Mouse (Mus musculus) liver, embryonic 11.5 days (tissue): Measurements from ENCODE around the gene Zfp553. TPM values are rescaled to one million over a fixed set of nuclear protein-coding genes. Genes with fewer than 3 reads are reported as not detected.

Experiments
- ATAC-seq: fragments of 200-750 bp; cut with Nextera tagmentation; replicated peaks from 2 replicates; pipeline ENCODE4 v1.8.0; 2017; ENCODE audit warnings: moderate number of reproducible peaks, mild to moderate bottlenecking, moderate TSS enrichment, moderate library complexity; ENCODE audit not compliant: low FRiP score
- DNase-seq: peaks from one replicate; pipeline ENCODE4 v3.0.0-alpha.2; 2017; ENCODE audit warnings: low spot score
- H3K27ac ChIP-seq: fragments of 300-500 bp; sonication (generic); 2 replicates; pipeline ENCODE4 v1.5.1; 2014; ENCODE audit warnings: mild to moderate bottlenecking, low read depth, low read length, control low read depth
- H3K27me3 ChIP-seq: fragments of 300-500 bp; sonication (generic); replicated peaks from 2 replicates; pipeline ENCODE4 v1.6.1; 2014; ENCODE audit warnings: low read length, mixed read lengths; ENCODE audit not compliant: control insufficient read depth, insufficient read depth
- H3K36me3 ChIP-seq: fragments of 300-500 bp; sonication (generic); 2 replicates; pipeline ENCODE4 v1.6.1; 2014; ENCODE audit warnings: mild to moderate bottlenecking, low read length, moderate library complexity, mixed read lengths; ENCODE audit not compliant: control insufficient read depth, insufficient read depth
- H3K4me1 ChIP-seq: fragments of 300-500 bp; sonication (generic); replicated peaks from 2 replicates; pipeline ENCODE4 v1.6.1; 2014; ENCODE audit warnings: low read length, mixed read lengths; ENCODE audit not compliant: control insufficient read depth, insufficient read depth
- H3K4me2 ChIP-seq: fragments of 300-500 bp; sonication (generic); 2 replicates; pipeline ENCODE4 v1.6.1; 2014; ENCODE audit warnings: mild to moderate bottlenecking, control low read depth, moderate library complexity
- H3K4me3 ChIP-seq: fragments of 300-500 bp; sonication (generic); 2 replicates; pipeline ENCODE4 v1.5.1; 2014; ENCODE audit warnings: low read depth, low read length, control low read depth
- H3K9ac ChIP-seq: fragments of 300-500 bp; sonication (generic); 2 replicates; pipeline ENCODE4 v1.6.1; 2014; ENCODE audit warnings: low read depth, low read length, control low read depth
- H3K9me3 ChIP-seq: fragments of 300-500 bp; sonication (generic); 2 replicates; pipeline ENCODE4 v1.6.1; 2016; ENCODE audit warnings: low read length, inconsistent platforms, mixed read lengths; ENCODE audit not compliant: control insufficient read depth
- WGBS: fragments of 180-500 bp; shearing (Covaris S2); extraction: QIAGEN DNeasy Blood & Tissue Kit; methylation state at CpG from one replicate; pipeline ENCODE4 v1.1.7; 2014; 5-methylcytosine and 5-hydroxymethylcytosine counted together
- polyA plus RNA-seq: library from polyadenylated mRNA; unstranded; fragments of >200 nt; fragmentation: Nextera tagmentation; extraction: Ambion mirVana; gene quantifications from 2 replicates; pipeline ENCODE4 v1.2.1, GENCODE M21; 2014

The Zfp553 gene
- polyA plus RNA-seq, 1 experiment from 2014 or later = 17.2 TPM

- Histone ChIP-seq H3K4me1 (peaks cover 22% of the 10 kb centered on the region), H3K9ac (no peak overlapping the region), H3K27me3 (no peaks in the 10 kb centered on the region), H3K4me3 (no peak overlapping the region), H3K4me2 (no peak overlapping the region), H3K36me3 (no peaks in the 10 kb centered on the region), H3K9me3 (no peaks in the 10 kb centered on the region; the same call in 1 of the 2 replicates), H3K27ac (no peak overlapping the region)
- DNase-seq = no peak
- no peak for ATAC-seq
- WGBS = 95% methylated on average over 3 of the region's 3 CpGs
These were observed 30.7 kb downstream of the Zfp553 start for GRCm38 (mm10) chr7:127263526-127263925.

GRCm38 (mm10) chr7:127270256-127270655, 37.4 kb downstream of the Zfp553 start:
- no peak overlapping the region for H3K27ac ChIP-seq
- no peak for DNase-seq
- H3K4me2 ChIP-seq = no peak overlapping the region
- ATAC-seq = no peak
- WGBS = 68% methylated on average over 2 of the region's 2 CpGs
- H3K9me3 ChIP-seq = no peaks in the 10 kb centered on the region
- H3K4me3 ChIP-seq = no peak overlapping the region
- H3K9ac ChIP-seq = no peak overlapping the region
- H3K4me1 ChIP-seq = peaks cover 31% of the 10 kb centered on the region
- no peaks in the 10 kb centered on the region for H3K27me3 ChIP-seq
- peaks cover 21% of the 10 kb centered on the region for H3K36me3 ChIP-seq

GRCm38 (mm10) chr7:127270666-127271065, 37.8 kb downstream of the Zfp553 start:
- Histone ChIP-seq H3K9ac (no peak overlapping the region), H3K27ac (peak overlapping the region; percentile 28; the same call in 1 of the 2 replicates), H3K36me3 (peaks cover 21% of the 10 kb centered on the region), H3K4me3 (no peak overlapping the region), H3K27me3 (no peaks in the 10 kb centered on the region), H3K4me1 (peaks cover 31% of the 10 kb centered on the region), H3K9me3 (no peaks in the 10 kb centered on the region), H3K4me2 (peak overlapping the region; percentile 85)
- DNase-seq = no peak
- WGBS = 72% methylated on average over 5 of the region's 5 CpGs
- no peak for ATAC-seq

GRCm38 (mm10) chr7:127271093-127271492, 38.2 kb downstream of the Zfp553 start:
- 91% methylated on average over 4 of the region's 4 CpGs for WGBS
- H3K4me2 ChIP-seq = peak overlapping the region; percentile 85

GRCm38 (mm10) chr7:127272566-127272965, 39.7 kb downstream of the Zfp553 start:
- peak overlapping the region; percentile 85 for H3K4me2 ChIP-seq
- DNase-seq (no peak), ATAC-seq (no peak)
- no peaks in the 10 kb centered on the region for H3K9me3 ChIP-seq
- H3K36me3 ChIP-seq = peaks cover 21% of the 10 kb centered on the region
- H3K4me1 ChIP-seq = peaks cover 33% of the 10 kb centered on the region
- H3K27ac ChIP-seq = no peak overlapping the region
- H3K4me3 ChIP-seq = peak overlapping the region; percentile 99
- WGBS = 94% methylated on average over 15 of the region's 15 CpGs
- no peaks in the 10 kb centered on the region for H3K27me3 ChIP-seq
- H3K9ac ChIP-seq = peak overlapping the region; percentile 99

More at GRCm38 (mm10) chr7:127271093-127271492, 38.2 kb downstream of the Zfp553 start:
- H3K36me3 ChIP-seq = peaks cover 21% of the 10 kb centered on the region
- H3K27me3 ChIP-seq = no peaks in the 10 kb centered on the region
- H3K9ac ChIP-seq = no peak overlapping the region
- H3K27ac ChIP-seq = peak overlapping the region; percentile 28; the same call in 1 of the 2 replicates
- DNase-seq = no peak
- no peaks in the 10 kb centered on the region for H3K9me3 ChIP-seq
- no peak for ATAC-seq
- no peak overlapping the region for H3K4me3 ChIP-seq
- peaks cover 31% of the 10 kb centered on the region for H3K4me1 ChIP-seq

- no peaks in the 10 kb centered on the region for H3K9me3 ChIP-seq
- peak; percentile 54 for ATAC-seq
- H3K4me1 ChIP-seq = peaks cover 40% of the 10 kb centered on the region
- H3K9ac ChIP-seq = peak overlapping the region; percentile 99
- peak overlapping the region; percentile 90 for H3K27ac ChIP-seq
- peak overlapping the region; percentile 99 for H3K4me3 ChIP-seq
- no peaks in the 10 kb centered on the region for H3K27me3 ChIP-seq
- 10% methylated on average over 50 of the region's 50 CpGs for WGBS
- peaks cover 21% of the 10 kb centered on the region for H3K36me3 ChIP-seq
- no peak for DNase-seq
- H3K4me2 ChIP-seq = peak overlapping the region; percentile 85
These were observed 40.5 kb downstream of the Zfp553 start for GRCm38 (mm10) chr7:127273118-127273923.

GRCm38 (mm10) chr7:127273925-127274789, 41.3 kb downstream of the Zfp553 start, which contains the start of gene Sephs2:
Gene Sephs2 (minus strand): TSS chr7:127274055.
- Histone ChIP-seq H3K9me3 (no peaks in the 10 kb centered on the region), H3K27ac (peak within 1 kb of the TSS; percentile 90), H3K4me1 (peaks cover 47% of the 10 kb centered on the region), H3K27me3 (no peaks in the 10 kb centered on the region), H3K36me3 (peaks cover 19% of the 10 kb centered on the region), H3K4me3 (peak within 1 kb of the TSS; percentile 99), H3K9ac (peak within 1 kb of the TSS; percentile 99), H3K4me2 (peak within 1 kb of the TSS; percentile 85)
- DNase-seq (peak; percentile 90), ATAC-seq (peak; percentile 89)
- 2% methylated on average over 39 of the region's 39 CpGs for WGBS

GRCm38 (mm10) chr7:127276519-127276961, 43.7 kb downstream of the Zfp553 start:
- Histone ChIP-seq H3K27me3 (no peaks in the 10 kb centered on the region), H3K36me3 (peaks cover 11% of the 10 kb centered on the region), H3K4me1 (peaks cover 55% of the 10 kb centered on the region), H3K27ac (peak overlapping the region; percentile 40), H3K4me3 (no peak overlapping the region), H3K9me3 (no peaks in the 10 kb centered on the region), H3K9ac (no peak overlapping the region), H3K4me2 (peak overlapping the region; percentile 22; the same call in 1 of the 2 replicates)
- ATAC-seq = no peak
- 63% methylated on average over 5 of the region's 5 CpGs for WGBS
- DNase-seq = no peak
